Mouse (Mus musculus) heart, adult 2 months (tissue): ENCODE measurements around the gene Gtsf2.

ENCODE experiments used
- CTCF ChIP-seq: fragments of 200-600 bp; IDR thresholded peaks from 2 replicates; pipeline ENCODE4 v1.8.1; 2022; ENCODE audit warnings: antibody characterized with exemption, mild to moderate bottlenecking, moderate library complexity
- POLR2A ChIP-seq: fragments of 200-500 bp; IDR thresholded peaks from 2 replicates; pipeline ENCODE4 v1.6.1; 2011; ENCODE audit warnings: mild to moderate bottlenecking, low read depth, low read length, control low read depth; ENCODE audit not compliant: insufficient read depth

DNA sequence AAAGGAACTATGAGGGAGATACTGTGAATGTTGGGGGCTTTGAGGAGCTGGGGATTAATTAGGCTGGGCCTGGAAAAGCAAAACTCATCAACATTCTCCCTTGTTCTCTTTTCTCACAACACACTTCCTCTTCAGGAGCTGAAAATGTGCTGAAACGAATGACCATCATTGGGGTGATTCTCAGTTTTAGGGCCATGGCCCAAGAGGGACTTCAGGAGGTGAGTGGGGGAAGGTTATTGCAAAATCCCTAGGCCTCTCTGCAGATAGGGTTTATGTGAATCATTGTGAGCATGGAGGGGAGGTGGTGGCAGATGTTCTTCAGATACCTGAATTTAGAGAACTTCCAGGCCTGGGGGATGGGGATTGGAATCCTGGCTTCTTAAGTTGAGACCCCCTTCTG is 38.4 kb upstream of the Gtsf2 start:
- TF ChIP-seq CTCF (no peak), POLR2A (no peak)
